In genomic region chr11:97401082-97401481, GRCm38 (mm10) we compare ENCODE assay signal across 9 mouse cellular contexts. TPM values are rescaled to one million over a fixed set of nuclear protein-coding genes. Genes with fewer than 3 reads are reported as not detected.
DNase-seq lines count a peak whose midpoint lies in the region; ATAC-seq and TF ChIP-seq lines count a peak whose summit lies in the region.
"Had no signal": no experiment of that assay in that cellular context is flagged by ENCODE, and none has a peak within 500 bp of the region (broad histone marks: within the 10 kb centered on the region; RNA-seq: fewer than 3 reads in every experiment).

No protein-coding gene starts in this region.

- no peaks in the 10 kb centered on the region for H3K27me3 ChIP-seq in ES-Bruce4 (ENCODE audit: control insufficient read depth, insufficient read depth, low read length, poor library complexity, severe bottlenecking)
- no peaks in the 10 kb centered on the region for H3K27me3 ChIP-seq in embryonic facial prominence, embryonic 14.5 days (replicated peaks; ENCODE audit: control insufficient read depth, insufficient read depth, low read length)

- no peak overlapping the region; the same call in 1 of the 2 replicates for H3K4me2 ChIP-seq in embryonic facial prominence, embryonic 14.5 days (ENCODE audit: low read depth, low read length)

- no peak for TF ChIP-seq EP300 in ES-Bruce4 (IDR thresholded peaks at IDR 0.05; ENCODE audit: insufficient read depth, low read depth, low read length)

- peak; percentile 69 for ATAC-seq in frontal cortex, adult (ENCODE audit: low TSS enrichment)
- peak; percentile 48 for ATAC-seq in embryonic facial prominence, embryonic 14.5 days (ENCODE audit: low read depth)
- no peak for ATAC-seq in erythroblast, adult 5-6 weeks (replicated peaks; ENCODE audit: low FRiP score, poor library complexity, severe bottlenecking)

- 14% methylated on average over 5 of the region's 6 CpGs for WGBS in embryonic facial prominence, embryonic 14.5 days

- no peak for TF ChIP-seq POLR2A in ES-Bruce4 (IDR thresholded peaks at IDR 0.05; ENCODE audit: insufficient read depth, low read length)

- no peak for DNase-seq in frontal cortex, postnatal 25 days (ENCODE audit: low spot score in 2 of 2)
- DNase-seq in embryonic facial prominence, embryonic 14.5 days (ENCODE audit: low spot score), result peak; percentile 71
- peak; percentile 80 for DNase-seq in layer of hippocampus, adult 9-11 months
- DNase-seq in retina, embryonic 14.5 days (ENCODE audit: low spot score), result peak; percentile 54
- no peak for DNase-seq in adrenal gland, adult 18-20 months (ENCODE audit: low spot score in 2 of 2)

- peak overlapping the region; percentile 30 for H3K9ac ChIP-seq in ES-Bruce4 (ENCODE audit: low read depth, poor library complexity, severe bottlenecking)
- no peak overlapping the region for H3K9ac ChIP-seq in embryonic facial prominence, embryonic 14.5 days (ENCODE audit: low read depth, low read length)

- no peak overlapping the region for H3K4me3 ChIP-seq in ES-Bruce4 (ENCODE audit: low read depth, low read length)
- no peak overlapping the region for H3K4me3 ChIP-seq in embryonic facial prominence, embryonic 14.5 days (ENCODE audit: low read depth, low read length)

- no peak overlapping the region for H3K27ac ChIP-seq in ES-Bruce4 (ENCODE audit: insufficient read depth, low read length)
- H3K27ac ChIP-seq in embryonic facial prominence, embryonic 14.5 days (replicated peaks; ENCODE audit: low read depth, low read length), result no peak overlapping the region; the same call in 1 of the 2 replicates
- H3K27ac ChIP-seq: heart, adult 2 months had no signal

- TF ChIP-seq CTCF in ES-Bruce4 (IDR thresholded peaks at IDR 0.05; ENCODE audit: low read depth, low read length), result no peak

- peaks cover 9% of the 10 kb centered on the region for H3K4me1 ChIP-seq in ES-Bruce4 (ENCODE audit: control insufficient read depth, insufficient read depth, low read length)
- H3K4me1 ChIP-seq in embryonic facial prominence, embryonic 14.5 days (ENCODE audit: control insufficient read depth, insufficient read depth, low read length), result peaks cover 18% of the 10 kb centered on the region

- no peaks in the 10 kb centered on the region for H3K9me3 ChIP-seq in ES-Bruce4 (replicated peaks; ENCODE audit: control insufficient read depth, insufficient read depth, low read length, poor library complexity, severe bottlenecking)
- no peaks in the 10 kb centered on the region for H3K9me3 ChIP-seq in embryonic facial prominence, embryonic 14.5 days (ENCODE audit: control insufficient read depth, low read length)

- no peaks in the 10 kb centered on the region for H3K36me3 ChIP-seq in ES-Bruce4 (ENCODE audit: control insufficient read depth, insufficient read depth, low read length, poor library complexity, severe bottlenecking)
- H3K36me3 ChIP-seq in embryonic facial prominence, embryonic 14.5 days (ENCODE audit: control insufficient read depth, insufficient read depth, low read length), result peaks cover 8% of the 10 kb centered on the region; the same call in 1 of the 2 replicates

RNA-seq across cellular contexts. Expression of gene Arhgap23, which starts 14.3 kb away (rescaled TPM):
- polyA plus RNA-seq in ES-Bruce4 (2011; ENCODE audit: insufficient read depth, insufficient read length, low read depth, missing spikeins), result 30.3 and 32.5 TPM in 2 replicates
- polyA plus RNA-seq in embryonic facial prominence, embryonic 14.5 days (2014; fragmentation: Nextera tagmentation; extraction: Ambion mirVana), result 8.9 and 9.5 TPM in 2 replicates
- 21.3 and 21.9 TPM in 2 replicates for total RNA-seq in erythroblast, adult 5-6 weeks (2015; ENCODE audit: low replicate concordance)
- total RNA-seq in erythroblast, adult 5-6 weeks (2017; ENCODE audit: low replicate concordance), result 25.6 and 30.2 TPM in 2 replicates
- total RNA-seq in adrenal gland, adult 18-20 months (2021), result 10 to 100 TPM; 22.1 to 25.4 TPM

RNA-seq across cellular contexts. Expression of gene Socs7, which starts 38.7 kb away (rescaled TPM):
- polyA plus RNA-seq in ES-Bruce4 (2011; ENCODE audit: insufficient read depth, insufficient read length, low read depth, missing spikeins), result 21.1 and 25.5 TPM in 2 replicates
- 3.0 and 3.1 TPM in 2 replicates for polyA plus RNA-seq in embryonic facial prominence, embryonic 14.5 days (2014; fragmentation: Nextera tagmentation; extraction: Ambion mirVana)
- total RNA-seq in erythroblast, adult 5-6 weeks (2015; ENCODE audit: low replicate concordance), result 1.0 and 3.1 TPM in 2 replicates
- 2.0 and 3.1 TPM in 2 replicates for total RNA-seq in erythroblast, adult 5-6 weeks (2017; ENCODE audit: low replicate concordance)
- 10 to 100 TPM; 21.1 to 22.2 TPM for total RNA-seq in adrenal gland, adult 18-20 months (2021)

RNA-seq across cellular contexts. Expression of gene Gpr179, which starts 49.2 kb away (rescaled TPM):
- polyA plus RNA-seq in ES-Bruce4 (2011; ENCODE audit: insufficient read depth, insufficient read length, low read depth, missing spikeins), result 0.14 and 0.24 TPM in 2 replicates
- 0.08 and 0.15 TPM in 2 replicates for polyA plus RNA-seq in embryonic facial prominence, embryonic 14.5 days (2014; fragmentation: Nextera tagmentation; extraction: Ambion mirVana)
- total RNA-seq in erythroblast, adult 5-6 weeks (2015; ENCODE audit: low replicate concordance), result not detected in 2 replicates
- not detected in 2 replicates for total RNA-seq in erythroblast, adult 5-6 weeks (2017; ENCODE audit: low replicate concordance)
- 1 to 10 TPM; 1.3 to 2.0 TPM for total RNA-seq in adrenal gland, adult 18-20 months (2021)
- polyA plus RNA-seq: heart, adult 2 months had no signal

Comparison
In these comparisons a context has a peak if more than half of its experiments do, and no peak if none do; other contexts are left out.
1. DNase-seq: peak in embryonic facial prominence, embryonic 14.5 days (single experiment), layer of hippocampus, adult 9-11 months (single experiment) and retina, embryonic 14.5 days (single experiment); none in frontal cortex, postnatal 25 days (0 of 2) and adrenal gland, adult 18-20 months (0 of 2).
2. RNA of gene Socs7, which starts 38.7 kb away (total RNA-seq): 21.1 to 22.2 TPM in adrenal gland, adult 18-20 months; 1.0 to 3.1 TPM in erythroblast, adult 5-6 weeks; every median in the first group is over 4 times any median in the second.